Mouse (Mus musculus) embryonic facial prominence, embryonic 11.5 days (tissue): Measurements from ENCODE around the gene Zbtb21. TPM values are rescaled to one million over a fixed set of nuclear protein-coding genes. Genes with fewer than 3 reads are reported as not detected.
"Not testable (repeated sequence)": the region's sequence is repeated elsewhere in the genome, so short reads cannot be mapped to it uniquely, and the experiment has no call there.

Experiments
- ATAC-seq: fragments of 200-750 bp; cut with Nextera tagmentation; replicated peaks from 2 replicates; pipeline ENCODE4 v1.8.0; 2017; ENCODE audit warnings: low read depth; ENCODE audit not compliant: insufficient number of reproducible peaks, low FRiP score, low TSS enrichment
- DNase-seq: peaks from one replicate; pipeline ENCODE4 v3.0.0-alpha.2; 2015; ENCODE audit warnings: low spot score
- H3K27ac ChIP-seq: fragments of 300-500 bp; sonication (generic); replicated peaks from 2 replicates; pipeline ENCODE4 v1.5.1; 2014; ENCODE audit warnings: mild to moderate bottlenecking, low read depth, low read length, control low read depth
- H3K27me3 ChIP-seq: fragments of 300-500 bp; sonication (generic); 2 replicates; pipeline ENCODE4 v1.6.1; 2014; ENCODE audit warnings: mild to moderate bottlenecking, low read length, moderate library complexity, mixed read lengths; ENCODE audit not compliant: control insufficient read depth, insufficient read depth
- H3K36me3 ChIP-seq: fragments of 300-500 bp; sonication (generic); replicated peaks from 2 replicates; pipeline ENCODE4 v1.6.1; 2014; ENCODE audit warnings: low read depth, mild to moderate bottlenecking, low read length, moderate library complexity, mixed read lengths; ENCODE audit not compliant: control insufficient read depth, insufficient read depth
- H3K4me1 ChIP-seq: fragments of 300-500 bp; sonication (generic); 2 replicates; pipeline ENCODE4 v1.6.1; 2014; ENCODE audit warnings: low read length, mixed read lengths; ENCODE audit not compliant: control insufficient read depth, insufficient read depth
- H3K4me2 ChIP-seq: fragments of 300-500 bp; sonication (generic); 2 replicates; pipeline ENCODE4 v1.6.1; 2014; ENCODE audit warnings: low read depth, mild to moderate bottlenecking, control low read depth, low read length, moderate library complexity
- H3K4me3 ChIP-seq: fragments of 300-500 bp; sonication (generic); 2 replicates; pipeline ENCODE4 v1.5.1; 2014; ENCODE audit warnings: low read depth, low read length, control low read depth
- H3K9ac ChIP-seq: fragments of 300-500 bp; sonication (generic); replicated peaks from 2 replicates; pipeline ENCODE4 v1.6.1; 2014; ENCODE audit warnings: mild to moderate bottlenecking, control low read depth, low read length
- H3K9me3 ChIP-seq: fragments of 300-500 bp; sonication (generic); replicated peaks from 2 replicates; pipeline ENCODE4 v1.6.1; 2016; ENCODE audit warnings: mild to moderate bottlenecking, low read length, inconsistent platforms, mixed read lengths; ENCODE audit not compliant: control insufficient read depth
- WGBS: fragments of 180-500 bp; shearing (Covaris S2); extraction: QIAGEN DNeasy Blood & Tissue Kit; methylation state at CpG from one replicate; pipeline ENCODE4 v1.1.7; 2014; 5-methylcytosine and 5-hydroxymethylcytosine counted together
- polyA plus RNA-seq: library from polyadenylated mRNA; unstranded; fragments of >200 nt; fragmentation: Nextera tagmentation; extraction: Ambion mirVana; gene quantifications from 2 replicates; pipeline ENCODE4 v1.2.1, GENCODE M21; 2014

The Zbtb21 gene
- polyA plus RNA-seq = 13.5 and 14.2 TPM in 2 replicates

- DNase-seq = peak; percentile 96
- Histone ChIP-seq H3K4me3 (peak within 1 kb of the TSS; percentile 81), H3K9me3 (no peaks in the 10 kb centered on the region), H3K9ac (peak within 1 kb of the TSS; percentile 83), H3K4me2 (peak within 1 kb of the TSS; percentile 62), H3K4me1 (no peaks in the 10 kb centered on the region), H3K27me3 (no peaks in the 10 kb centered on the region), H3K36me3 (no peaks in the 10 kb centered on the region), H3K27ac (peak within 1 kb of the TSS; percentile 88)
- under 1% methylated on average over 78 of the region's 78 CpGs for WGBS
- peak; percentile 100 for ATAC-seq
Observed at GRCm38 (mm10) chr16:97962151-97962948, at the start of gene Zbtb21, which contains the start of gene C2cd2. TSS of gene Zbtb21 (minus strand) at chr16:97962622. TSS of gene C2cd2 (minus strand) at chr16:97962598.

DNA sequence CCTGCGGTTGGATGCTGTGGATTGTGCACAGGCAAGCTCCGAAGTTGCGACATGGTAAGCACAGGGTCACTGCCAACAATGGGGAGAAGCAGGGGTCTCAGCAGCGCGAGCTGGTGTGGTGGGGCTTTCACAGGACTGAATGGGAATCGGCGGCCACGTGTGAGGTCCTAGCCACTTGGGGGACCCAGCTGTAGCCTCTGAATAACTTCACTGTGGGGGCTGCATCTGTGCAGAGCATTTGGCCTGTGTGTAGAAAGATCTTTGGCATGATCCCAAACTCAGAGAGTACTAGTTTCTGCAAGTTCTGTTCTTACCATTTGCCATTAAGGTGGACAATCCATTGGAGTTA is 34.9 kb upstream of the Zbtb21 start:
- peak overlapping the region; percentile 55 for H3K4me3 ChIP-seq
- not testable (repeated sequence) for H3K9me3 ChIP-seq, H3K27ac ChIP-seq, H3K4me1 ChIP-seq, DNase-seq, H3K36me3 ChIP-seq, H3K27me3 ChIP-seq
- 1% methylated on average over 8 of the region's 8 CpGs for WGBS
- peak overlapping the region; percentile 62 for H3K9ac ChIP-seq
- ATAC-seq = peak; percentile 65; the same call in 1 of the 2 replicates
- H3K4me2 ChIP-seq = peak overlapping the region; percentile 29; the same call in 1 of the 2 replicates

DNA sequence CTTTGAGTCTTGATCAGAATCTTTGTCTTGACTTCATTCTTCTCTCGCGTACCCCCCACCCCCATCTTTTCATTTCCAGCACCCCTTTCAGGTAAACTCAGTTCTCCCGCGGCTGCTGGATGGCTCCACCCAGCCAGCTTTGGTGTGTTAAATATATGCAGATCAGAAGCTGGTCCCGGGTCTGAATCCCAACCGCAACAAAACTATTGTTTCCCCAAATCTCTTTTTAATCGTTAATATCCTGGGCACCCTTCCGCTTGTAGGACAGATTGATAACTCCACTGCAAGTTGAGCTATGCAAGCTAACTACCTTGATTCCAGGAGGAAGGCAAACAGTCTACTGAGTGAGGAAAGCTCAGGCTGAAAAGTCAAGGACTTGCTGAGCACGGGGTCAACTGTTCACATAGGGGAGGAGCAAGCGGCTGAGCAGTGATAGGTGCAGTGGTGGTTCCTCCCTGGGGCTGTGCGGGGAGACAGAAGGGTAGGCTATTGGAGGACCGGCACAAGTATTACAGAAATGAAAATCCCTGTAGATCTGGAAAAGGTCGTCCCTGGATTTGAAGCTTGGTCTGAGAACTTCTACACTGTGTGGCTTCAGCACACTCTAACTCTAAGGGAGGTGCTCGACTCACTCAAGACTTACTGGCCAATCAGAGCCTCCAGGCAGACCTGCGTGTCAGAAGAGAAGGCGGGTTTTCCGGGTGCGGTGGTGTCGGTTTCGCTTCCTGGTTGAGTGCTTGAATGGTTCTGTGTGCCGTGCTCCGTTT is 34.4 kb upstream of the Zbtb21 start, which contains the start of gene B230307C23Rik:
Gene B230307C23Rik, plus strand, starts transcription at position 700 of the 767 bp plus-strand sequence.
- H3K36me3 ChIP-seq = no peaks in the 10 kb centered on the region
- H3K9ac ChIP-seq = peak within 1 kb of the TSS; percentile 62
- peak within 1 kb of the TSS; percentile 59 for H3K4me2 ChIP-seq
- H3K9me3 ChIP-seq = 0 out of 2 replicates have a peak, but pooled peaks cover 2% of the 10 kb centered on the region
- H3K4me1 ChIP-seq = no peaks in the 10 kb centered on the region
- H3K27ac ChIP-seq = peak within 1 kb of the TSS; percentile 35
- WGBS = 1% methylated on average over 22 of the region's 22 CpGs
- peak; percentile 89 for DNase-seq
- H3K27me3 ChIP-seq = no peaks in the 10 kb centered on the region
- peak within 1 kb of the TSS; percentile 55 for H3K4me3 ChIP-seq
- peak; percentile 98 for ATAC-seq

GRCm38 (mm10) chr16:97995849-97996615 is 33.6 kb upstream of the Zbtb21 start:
- H3K4me3 ChIP-seq = peak overlapping the region; percentile 55
- no peak overlapping the region for H3K27ac ChIP-seq

GRCm38 (mm10) chr16:97992477-97992876 is 30.1 kb upstream of the Zbtb21 start:
- WGBS = 82% methylated on average over 3 of the region's 3 CpGs

More at GRCm38 (mm10) chr16:97995849-97996615, 33.6 kb upstream of the Zbtb21 start:
- H3K9me3 ChIP-seq = 0 out of 2 replicates have a peak, but pooled peaks cover 2% of the 10 kb centered on the region
- no peaks in the 10 kb centered on the region for H3K4me1 ChIP-seq
- ATAC-seq = no peak
- peak overlapping the region; percentile 59; the same call in 1 of the 2 replicates for H3K4me2 ChIP-seq
- no peaks in the 10 kb centered on the region for H3K27me3 ChIP-seq
- no peak for DNase-seq
- H3K36me3 ChIP-seq = no peaks in the 10 kb centered on the region
- H3K9ac ChIP-seq = no peak overlapping the region
- 27% methylated on average over 1 of the region's 1 CpGs for WGBS

DNA sequence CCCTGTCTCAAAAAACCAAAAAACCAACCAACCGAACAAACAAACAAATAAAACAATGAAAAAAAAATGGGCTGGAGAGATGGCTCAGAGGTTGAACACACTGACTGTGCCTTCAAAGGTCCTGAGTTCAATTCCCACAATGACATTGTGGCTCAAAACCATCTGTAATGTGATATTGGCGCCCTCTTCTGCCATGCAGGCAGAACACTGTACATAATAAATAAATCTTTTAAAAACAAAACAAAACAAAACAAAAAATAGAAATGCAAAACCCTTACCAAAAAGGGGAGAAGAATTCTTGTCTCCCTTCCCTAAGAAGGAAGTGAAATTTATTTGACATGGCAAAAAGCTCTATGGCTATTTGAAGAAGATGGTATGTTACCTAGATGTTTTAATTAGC is 29.1 kb upstream of the Zbtb21 start:
- H3K4me3 ChIP-seq = no peak overlapping the region
- DNase-seq (no peak), ATAC-seq (no peak)
- no peak overlapping the region for H3K4me2 ChIP-seq
- 84% methylated on average over 2 of the region's 2 CpGs for WGBS
- H3K9me3 ChIP-seq = no peaks in the 10 kb centered on the region
- no peaks in the 10 kb centered on the region for H3K4me1 ChIP-seq
- no peaks in the 10 kb centered on the region for H3K27me3 ChIP-seq
- no peak overlapping the region for H3K9ac ChIP-seq
- no peaks in the 10 kb centered on the region for H3K36me3 ChIP-seq
- no peak overlapping the region for H3K27ac ChIP-seq

More at GRCm38 (mm10) chr16:97992477-97992876, 30.1 kb upstream of the Zbtb21 start:
- not testable (repeated sequence) for ATAC-seq, H3K36me3 ChIP-seq, H3K27ac ChIP-seq, H3K4me3 ChIP-seq, H3K9me3 ChIP-seq, H3K9ac ChIP-seq, H3K4me1 ChIP-seq, H3K4me2 ChIP-seq, H3K27me3 ChIP-seq, DNase-seq

GRCm38 (mm10) chr16:97984589-97984988 is 22.2 kb upstream of the Zbtb21 start:
- Histone ChIP-seq H3K9me3 (no peaks in the 10 kb centered on the region), H3K4me3 (no peak overlapping the region), H3K4me2 (no peak overlapping the region), H3K27ac (no peak overlapping the region), H3K9ac (no peak overlapping the region), H3K27me3 (no peaks in the 10 kb centered on the region), H3K4me1 (no peaks in the 10 kb centered on the region), H3K36me3 (no peaks in the 10 kb centered on the region)
- ATAC-seq = no peak
- no peak for DNase-seq
- 92% methylated on average over 5 of the region's 5 CpGs for WGBS
